In the genomic region with DNA sequence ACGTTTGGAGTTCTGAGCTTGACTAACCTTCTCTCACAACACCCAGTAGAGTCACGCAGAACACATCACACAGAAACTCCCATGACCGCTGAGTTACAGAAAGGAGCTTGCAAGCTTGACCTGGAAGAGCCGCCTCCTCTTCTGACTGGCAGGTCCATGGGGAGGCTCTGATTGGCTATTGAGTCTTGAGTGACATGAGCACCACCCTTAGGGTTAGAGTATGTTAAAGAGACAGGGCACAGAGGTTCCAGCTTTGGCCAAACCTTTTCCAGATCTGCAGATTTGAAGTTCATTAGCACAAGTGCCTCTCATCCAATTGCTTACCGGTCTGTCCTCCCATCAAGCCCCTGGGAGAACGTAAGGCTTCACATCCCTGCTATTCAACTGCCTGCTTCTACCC, we compare ENCODE assay signal across 8 mouse cellular contexts. TPM values are rescaled to one million over a fixed set of nuclear protein-coding genes. Genes with fewer than 3 reads are reported as not detected.
DNase-seq lines count a peak whose midpoint lies in the region; ATAC-seq lines count a peak whose summit lies in the region.
"Not testable (repeated sequence)": the region's sequence is repeated elsewhere in the genome, so short reads cannot be mapped to it uniquely, and the experiment has no call there.

Gm14410 (minus strand) TSS at position 81 of the 400 bp plus-strand sequence.

- 0% methylated on average over 4 of the region's 6 CpGs for WGBS in forebrain, embryonic 11.5 days
- WGBS in heart, embryonic 10.5 days: 0% methylated on average over 6 of the region's 6 CpGs

- H3K27me3 ChIP-seq in forebrain, embryonic 11.5 days (ENCODE audit: control insufficient read depth, insufficient read depth, low read length); heart, embryonic 10.5 days (ENCODE audit: insufficient read depth, poor library complexity, severe bottlenecking): not testable (repeated sequence)

- H3K36me3 ChIP-seq in forebrain, embryonic 11.5 days (ENCODE audit: control insufficient read depth, insufficient read depth, low read length); heart, embryonic 10.5 days: not testable (repeated sequence)

- not testable (repeated sequence) for H3K27ac ChIP-seq in forebrain, embryonic 11.5 days (ENCODE audit: low read depth, low read length); heart, embryonic 10.5 days

- H3K4me1 ChIP-seq in forebrain, embryonic 11.5 days (replicated peaks; ENCODE audit: control insufficient read depth, insufficient read depth, low read length); heart, embryonic 10.5 days: not testable (repeated sequence)

- not testable (repeated sequence) for H3K9ac ChIP-seq in forebrain, embryonic 11.5 days (ENCODE audit: low read length)

- H3K4me3 ChIP-seq in forebrain, embryonic 11.5 days (ENCODE audit: low read depth, low read length): peak within 1 kb of the TSS; percentile 27
- peak within 1 kb of the TSS; percentile 49 for H3K4me3 ChIP-seq in heart, embryonic 10.5 days

- not testable (repeated sequence) for ATAC-seq in forebrain, embryonic 11.5 days (replicated peaks; ENCODE audit: low FRiP score)

- not testable (repeated sequence) for H3K9me3 ChIP-seq in forebrain, embryonic 11.5 days (ENCODE audit: control insufficient read depth, low read length); heart, embryonic 10.5 days

- DNase-seq in adrenal gland, postnatal 25 days: peak; percentile 72
- not testable (repeated sequence) for DNase-seq in forebrain, embryonic 11.5 days (ENCODE audit: low spot score); heart, embryonic 10.5 days (ENCODE audit: low spot score)
- DNase-seq in kidney, adult 11 months: peak; percentile 91
- DNase-seq in left cerebral cortex, adult 8-10 months (ENCODE audit: low spot score in 2 of 2): peak; percentile 57 to 90
- DNase-seq in lung, postnatal 10 days: peak; percentile 92
- DNase-seq in ovary, postnatal 14 days (ENCODE audit: low spot score): peak; percentile 66
- DNase-seq in thymus, postnatal 36 days: peak; percentile 62 to 74

- 0 out of 2 replicates have a peak within 1 kb of the TSS, but pooled peaks have one; percentile 33 for H3K4me2 ChIP-seq in forebrain, embryonic 11.5 days (ENCODE audit: low read depth, low read length, severe bottlenecking)

RNA-seq across cellular contexts. Expression of gene Gm14410, which starts in this region (rescaled TPM):
- total RNA-seq in adrenal gland, postnatal 25 days (2021): 34.5 and 39.8 TPM in 2 replicates
- polyA plus RNA-seq in forebrain, embryonic 11.5 days (2014; fragmentation: Nextera tagmentation; extraction: Ambion mirVana): 24.1 and 36.1 TPM in 2 replicates
- 16.0 and 29.4 TPM in 2 replicates for polyA plus RNA-seq in heart, embryonic 10.5 days (2016; fragmentation: Nextera tagmentation; extraction: Ambion mirVana)
- 10 to 100 TPM; 33.9 to 70.7 (median 41.0) TPM for total RNA-seq in left cerebral cortex, adult 8-10 months (2022)
